Mouse (Mus musculus) limb, embryonic 14.5 days (tissue): ENCODE data around the gene Slc16a7. TPM values are rescaled to one million over a fixed set of nuclear protein-coding genes. Genes with fewer than 3 reads are reported as not detected.

Source experiments
- ATAC-seq: fragments of 200-750 bp; cut with Nextera tagmentation; 2 replicates; pipeline ENCODE4 v1.8.0; 2017; ENCODE audit warnings: low read depth, moderate number of reproducible peaks, moderate TSS enrichment; ENCODE audit not compliant: low FRiP score
- DNase-seq: peaks from one replicate; pipeline ENCODE4 v3.0.0-alpha.2; 2015; ENCODE audit warnings: low spot score
- H3K27ac ChIP-seq: fragments of 300-500 bp; sonication (generic); replicated peaks from 2 replicates; pipeline ENCODE4 v1.5.1; 2014; ENCODE audit warnings: low read depth, mild to moderate bottlenecking, low read length, moderate library complexity, mixed read lengths
- H3K27me3 ChIP-seq: fragments of 300-500 bp; sonication (generic); 2 replicates; pipeline ENCODE4 v1.6.1; 2014; ENCODE audit warnings: low read length, mixed read lengths; ENCODE audit not compliant: control insufficient read depth, insufficient read depth
- H3K36me3 ChIP-seq: fragments of 300-500 bp; sonication (generic); 2 replicates; pipeline ENCODE4 v1.6.1; 2014; ENCODE audit warnings: mild to moderate bottlenecking, low read length, moderate library complexity, mixed read lengths; ENCODE audit not compliant: control insufficient read depth, insufficient read depth
- H3K4me1 ChIP-seq: fragments of 300-500 bp; sonication (generic); 2 replicates; pipeline ENCODE4 v1.6.1; 2014; ENCODE audit warnings: antibody characterized with exemption, low read length, mixed read lengths; ENCODE audit not compliant: control insufficient read depth, insufficient read depth
- H3K4me2 ChIP-seq: fragments of 300-500 bp; sonication (generic); replicated peaks from 2 replicates; pipeline ENCODE4 v1.6.1; 2014; ENCODE audit warnings: low read depth, mild to moderate bottlenecking, low read length, moderate library complexity; ENCODE audit not compliant: severe bottlenecking
- H3K4me3 ChIP-seq: fragments of 300-500 bp; sonication (generic); replicated peaks from 2 replicates; pipeline ENCODE4 v1.5.1; 2014; ENCODE audit warnings: low read length
- H3K9ac ChIP-seq: fragments of 300-500 bp; sonication (generic); 2 replicates; pipeline ENCODE4 v1.6.1; 2014; ENCODE audit warnings: mild to moderate bottlenecking, low read depth, low read length, moderate library complexity; ENCODE audit not compliant: severe bottlenecking
- H3K9me3 ChIP-seq: fragments of 300-500 bp; sonication (generic); 2 replicates; pipeline ENCODE4 v1.6.1; 2016; ENCODE audit warnings: low read length; ENCODE audit not compliant: control insufficient read depth
- POLR2A ChIP-seq: fragments of 200-500 bp; IDR thresholded peaks from 2 replicates; pipeline ENCODE4 v1.8.0; 2012; ENCODE audit warnings: inconsistent platforms, mild to moderate bottlenecking, moderate library complexity, borderline replicate concordance; ENCODE audit not compliant: insufficient read depth, insufficient read length; ENCODE audit errors: extremely low read depth
- WGBS: fragments of 180-500 bp; shearing (Covaris S2); extraction: QIAGEN DNeasy Blood & Tissue Kit; methylation state at CpG from one replicate; pipeline ENCODE4 v1.1.7; 2014; 5-methylcytosine and 5-hydroxymethylcytosine counted together
- polyA plus RNA-seq, 2 experiments: library from polyadenylated mRNA; depleted of rRNA in 1 of 2; stranded (reverse) in 1 of 2; unstranded in 1 of 2; fragments of >200 nt; fragmentation: Nextera tagmentation in 1 of 2; extraction: Ambion mirVana in 1 of 2; gene quantifications; 2 replicates each; pipeline versions ENCODE4 v1.2.1 to v1.2.3; 2012 to 2014

The Slc16a7 gene
- polyA plus RNA-seq, 2 experiments = 5.1 to 5.3 TPM

DNA sequence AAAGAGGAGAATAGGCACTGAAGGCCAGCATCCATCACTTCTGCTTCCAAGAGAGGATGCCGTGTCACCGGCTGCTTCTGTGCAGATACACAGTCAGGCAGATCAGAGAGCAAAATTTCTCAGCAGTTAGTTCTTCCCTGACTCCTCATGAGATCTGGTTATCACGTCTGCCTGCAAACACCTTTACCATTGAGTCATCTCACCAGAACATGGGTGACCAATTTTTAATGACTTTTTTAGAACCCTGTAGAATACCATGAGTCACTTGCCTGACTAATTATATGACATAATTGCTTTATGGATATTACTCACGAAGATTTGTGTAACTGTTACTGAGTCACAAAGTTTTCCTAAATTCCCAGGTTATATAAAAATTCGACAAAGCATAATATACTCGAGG is 218.1 kb downstream of the Slc16a7 start:
- H3K36me3 ChIP-seq = no peaks in the 10 kb centered on the region
- H3K27me3 ChIP-seq = no peaks in the 10 kb centered on the region
- WGBS = 83% methylated on average over 6 of the region's 6 CpGs
- no peaks in the 10 kb centered on the region for H3K9me3 ChIP-seq
- ATAC-seq = no peak
- no peak overlapping the region for H3K4me2 ChIP-seq
- no peak overlapping the region for H3K9ac ChIP-seq
- TF ChIP-seq POLR2A = no peak
- no peak for DNase-seq
- H3K27ac ChIP-seq = no peak overlapping the region
- no peaks in the 10 kb centered on the region for H3K4me1 ChIP-seq
- H3K4me3 ChIP-seq = no peak overlapping the region
